Mouse (Mus musculus): ENCODE data around the gene Lrig2. TPM values are rescaled to one million over a fixed set of nuclear protein-coding genes. Genes with fewer than 3 reads are reported as not detected.

Gene Lrig2
- total RNA-seq, 2 experiments from 2014 or later, result 29.3 to 31.6 TPM

GRCm38 (mm10) chr3:104496176-104496575 is 15.5 kb downstream of the Lrig2 start:
- no peak overlapping the region for H3K4me3 ChIP-seq
- DNase-seq (ENCODE audit: extremely low spot score in 1 of 2, low spot score in 2 of 2), result no peak
- intact Hi-C loops (cut with DNase I), result no loop called here
- no peak for TF ChIP-seq CTCF (IDR thresholded peaks at IDR 0.05)
- H3K27ac ChIP-seq, result no peak overlapping the region

- intact Hi-C loops (cut with DNase I), result no loop called here
- no peak overlapping the region for H3K4me3 ChIP-seq
- TF ChIP-seq CTCF (IDR thresholded peaks at IDR 0.05), result no peak
- DNase-seq (ENCODE audit: extremely low spot score in 1 of 2, low spot score in 2 of 2), result no peak
- no peak overlapping the region for H3K27ac ChIP-seq
These were observed 30.6 kb downstream of the Lrig2 start for GRCm38 (mm10) chr3:104480946-104481719.

GRCm38 (mm10) chr3:104478056-104478455 is 33.7 kb downstream of the Lrig2 start:
- no peak for TF ChIP-seq CTCF (IDR thresholded peaks at IDR 0.05)
- Histone ChIP-seq H3K4me3 (no peak overlapping the region), H3K27ac (no peak overlapping the region)
- DNase-seq (ENCODE audit: extremely low spot score in 1 of 2, low spot score in 2 of 2), result no peak
- intact Hi-C loops (cut with DNase I), result no loop called here

- Histone ChIP-seq H3K4me3 (no peak overlapping the region), H3K27ac (no peak overlapping the region)
- no peak for DNase-seq (ENCODE audit: extremely low spot score in 1 of 2, low spot score in 2 of 2)
- intact Hi-C loops (cut with DNase I), result no loop called here
- TF ChIP-seq CTCF (IDR thresholded peaks at IDR 0.05), result no peak
These were observed 42.3 kb downstream of the Lrig2 start for GRCm38 (mm10) chr3:104469421-104469820.

GRCm38 (mm10) chr3:104461226-104461625 is 50.5 kb downstream of the Lrig2 start:
- no peak overlapping the region for H3K27ac ChIP-seq
- DNase-seq (ENCODE audit: extremely low spot score in 1 of 2, low spot score in 2 of 2), result no peak
- intact Hi-C loops (cut with DNase I), result no loop called here
- no peak for TF ChIP-seq CTCF (IDR thresholded peaks at IDR 0.05)
- H3K4me3 ChIP-seq, result no peak overlapping the region

- intact Hi-C loops (cut with DNase I), result no loop called here
These were observed 53.1 kb downstream of the Lrig2 start for GRCm38 (mm10) chr3:104458588-104458987.

GRCm38 (mm10) chr3:104455506-104456275 is 56.0 kb downstream of the Lrig2 start:
- no peak for DNase-seq (ENCODE audit: extremely low spot score in 1 of 2, low spot score in 2 of 2)
- intact Hi-C loops (cut with DNase I), result no loop called here
- H3K4me3 ChIP-seq, result no peak overlapping the region
- TF ChIP-seq CTCF (IDR thresholded peaks at IDR 0.05), result no peak
- H3K27ac ChIP-seq, result no peak overlapping the region

More at GRCm38 (mm10) chr3:104458588-104458987, 53.1 kb downstream of the Lrig2 start:
- Histone ChIP-seq H3K27ac (no peak overlapping the region), H3K4me3 (no peak overlapping the region)
- no peak for DNase-seq (ENCODE audit: extremely low spot score in 1 of 2, low spot score in 2 of 2)
- no peak for TF ChIP-seq CTCF (IDR thresholded peaks at IDR 0.05)

- TF ChIP-seq CTCF (IDR thresholded peaks at IDR 0.05), result no peak
- H3K4me3 ChIP-seq, result no peak overlapping the region
- intact Hi-C loops (cut with DNase I), result no loop called here
- DNase-seq (ENCODE audit: extremely low spot score in 1 of 2, low spot score in 2 of 2), result no peak
- H3K27ac ChIP-seq, result no peak overlapping the region
These were observed 64.5 kb downstream of the Lrig2 start for GRCm38 (mm10) chr3:104447240-104447639.

GRCm38 (mm10) chr3:104446689-104447088 is 65.0 kb downstream of the Lrig2 start:
- no peak for TF ChIP-seq CTCF (IDR thresholded peaks at IDR 0.05)
- no peak for DNase-seq (ENCODE audit: extremely low spot score in 1 of 2, low spot score in 2 of 2)
- intact Hi-C loops (cut with DNase I), result no loop called here
- Histone ChIP-seq H3K27ac (no peak overlapping the region), H3K4me3 (no peak overlapping the region)

GRCm38 (mm10) chr3:104445576-104445975 is 66.1 kb downstream of the Lrig2 start:
- peak in 1 of 2 experiments; percentile 59 for DNase-seq (ENCODE audit: extremely low spot score in 1 of 2, low spot score in 2 of 2)
- intact Hi-C loops (cut with DNase I), result no loop called here
- no peak overlapping the region for H3K4me3 ChIP-seq
- 0 out of 2 replicates have a peak overlapping the region, but pooled peaks have one; percentile 30 for H3K27ac ChIP-seq
- TF ChIP-seq CTCF (IDR thresholded peaks at IDR 0.05), result peak; percentile 4

GRCm38 (mm10) chr3:104444946-104445460 is 66.7 kb downstream of the Lrig2 start:
- TF ChIP-seq CTCF (IDR thresholded peaks at IDR 0.05), result no peak
- DNase-seq (ENCODE audit: extremely low spot score in 1 of 2, low spot score in 2 of 2), result no peak
- intact Hi-C loops (cut with DNase I), result loop anchor here (5.0 kb wide), 4 partner anchors 223 to 478 kb away; partner anchors contain the start of genes Magi3 and Phtf1
- Histone ChIP-seq H3K4me3 (no peak overlapping the region), H3K27ac (no peak overlapping the region)

GRCm38 (mm10) chr3:104444082-104444481 is 67.6 kb downstream of the Lrig2 start:
- no peak for DNase-seq (ENCODE audit: extremely low spot score in 1 of 2, low spot score in 2 of 2)
- intact Hi-C loops (cut with DNase I), result loop anchor here (5.0 kb wide), 4 partner anchors 222 to 477 kb away; partner anchors contain the start of genes Magi3 and Phtf1
- Histone ChIP-seq H3K4me3 (no peak overlapping the region), H3K27ac (no peak overlapping the region)
- no peak for TF ChIP-seq CTCF (IDR thresholded peaks at IDR 0.05)

Measured in left cerebral cortex, adult 2 months (tissue).